Mouse (Mus musculus) cerebellum, postnatal 14 days (tissue): ENCODE results near the gene Cyb5r2.

ENCODE experiments used
- DNase-seq, 2 experiments: peaks; one replicate each; pipeline ENCODE4 v3.0.0; 2021; ENCODE audit warnings: mixed read lengths in 2 of 2

Cyb5r2 gene

DNA sequence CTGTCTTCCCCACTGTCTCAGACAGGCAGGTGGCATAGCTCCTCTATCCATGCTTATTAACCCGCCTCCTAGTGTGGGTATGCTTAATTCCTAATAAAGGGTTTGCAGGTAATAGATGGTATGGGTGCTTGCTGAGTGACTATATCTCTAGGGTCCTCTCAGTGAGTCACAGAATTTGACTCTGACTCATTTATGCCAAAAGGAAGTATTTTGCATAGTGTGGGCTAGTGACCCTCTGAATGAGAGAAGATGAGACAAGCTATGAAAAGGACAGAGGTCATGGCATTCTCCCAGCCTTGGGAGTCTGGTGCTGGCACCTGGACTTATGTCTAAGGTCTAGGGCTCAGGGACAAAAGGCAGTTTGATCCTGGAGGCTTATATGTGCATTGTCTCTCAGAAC, 37.1 kb downstream of the Cyb5r2 start:
- no peak for DNase-seq

DNA sequence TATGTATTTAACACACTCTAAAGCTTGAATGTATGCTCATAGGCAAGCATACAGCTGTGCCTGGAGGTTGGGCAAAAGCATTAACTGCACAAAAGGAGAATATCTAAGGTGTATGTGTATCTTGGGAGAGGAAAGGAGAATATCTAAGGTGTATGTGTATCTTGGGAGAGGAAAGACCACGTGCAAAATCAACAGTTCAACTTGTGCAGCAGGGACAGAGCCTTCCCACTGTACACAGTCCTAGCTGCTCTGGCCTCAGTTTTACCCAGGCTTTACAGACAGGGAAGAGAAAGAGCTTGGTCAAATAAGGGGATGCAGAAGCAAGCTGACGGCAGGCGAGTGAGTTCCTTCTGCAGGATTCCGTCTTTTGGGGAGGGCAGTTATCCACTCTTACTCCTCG, 43.8 kb downstream of the Cyb5r2 start:
- DNase-seq = no peak

DNA sequence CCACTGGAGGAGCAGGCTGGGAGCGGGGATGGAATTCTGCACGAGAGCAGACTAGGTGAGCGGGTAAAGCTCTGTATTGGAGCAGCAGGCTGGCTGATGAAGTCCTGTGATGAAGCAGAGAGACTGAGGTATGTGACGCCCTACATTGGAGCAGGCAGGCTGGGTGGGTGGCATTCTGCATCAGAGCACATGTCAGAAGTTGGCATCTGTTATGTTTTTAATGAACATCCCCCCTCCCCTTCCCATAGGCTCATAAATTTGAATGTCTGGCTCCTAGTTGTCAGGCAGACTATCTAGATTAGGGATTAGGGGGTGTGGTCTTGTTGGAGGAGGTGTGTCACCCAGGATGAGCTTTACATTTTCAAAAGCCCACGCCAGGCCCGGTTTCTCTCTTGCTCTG, 45.1 kb downstream of the Cyb5r2 start:
- DNase-seq = no peak

DNA sequence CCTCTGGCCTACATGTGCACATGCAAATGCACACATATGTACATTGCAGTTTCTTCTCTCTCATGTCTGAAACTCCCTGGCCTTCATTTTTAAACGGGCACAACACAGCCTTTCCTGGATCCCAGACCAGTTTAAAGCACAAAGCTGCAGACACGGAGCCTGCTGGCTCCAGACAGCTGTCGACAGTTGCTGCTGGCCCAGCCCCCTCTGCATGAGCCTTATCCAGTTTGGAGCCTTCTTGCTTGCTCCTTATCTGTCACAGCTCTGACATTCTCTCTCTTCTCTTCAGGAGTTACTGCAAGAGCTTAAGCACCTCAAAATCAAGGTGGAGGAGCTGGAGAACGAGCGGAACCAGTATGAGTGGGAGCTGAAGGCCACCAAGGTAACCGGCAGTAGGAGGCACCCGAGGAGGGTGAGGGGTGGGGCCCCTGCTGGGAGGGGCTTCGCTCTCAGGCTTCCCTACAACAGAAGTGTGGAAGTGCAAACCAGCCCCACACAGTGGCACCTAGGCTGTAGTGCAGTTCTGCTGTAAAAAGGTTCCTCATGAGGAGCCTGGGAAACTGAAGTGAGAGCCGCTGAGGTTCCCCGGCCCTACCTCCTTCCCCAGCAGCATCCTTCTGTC, 49.2 kb downstream of the Cyb5r2 start:
- DNase-seq = peak; percentile 43 to 58

DNA sequence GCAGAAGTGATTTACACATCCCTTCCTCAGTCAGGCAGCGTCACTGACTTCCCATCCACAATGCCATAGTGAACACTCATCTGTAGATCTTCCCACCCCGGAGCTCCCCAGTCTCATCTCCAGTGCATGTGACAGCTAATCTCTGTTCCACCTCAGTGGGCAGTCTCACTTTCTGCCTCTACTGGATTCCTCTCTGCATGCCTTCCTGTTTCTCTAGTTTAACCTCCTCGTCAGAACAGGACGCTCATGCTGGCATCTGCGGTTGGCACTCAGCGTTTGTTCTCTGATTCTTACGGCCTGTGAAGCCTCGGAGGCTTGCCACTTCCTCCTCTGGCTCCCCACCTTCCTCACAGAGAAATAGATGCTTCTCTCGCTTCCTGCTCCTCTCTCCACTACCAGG, 50.2 kb downstream of the Cyb5r2 start:
- DNase-seq = no peak

DNA sequence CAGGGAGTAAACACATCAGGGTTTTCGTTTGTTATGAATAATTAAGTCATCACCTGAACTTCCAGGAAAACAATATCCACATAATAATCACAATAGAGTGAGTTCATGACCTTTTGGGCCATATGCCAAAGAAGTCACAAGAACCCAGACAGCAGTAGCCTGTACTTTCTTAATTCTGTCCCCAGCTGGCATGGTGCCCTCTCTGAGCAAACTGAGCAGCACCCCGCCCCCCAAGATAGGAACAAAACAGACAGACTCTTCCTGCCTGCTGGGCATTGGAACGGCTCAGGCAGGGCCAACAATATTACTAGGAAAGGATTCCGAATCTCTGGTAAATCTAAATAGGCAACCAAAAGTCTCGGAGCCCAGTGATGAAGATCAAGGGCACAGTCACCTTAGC, 51.9 kb downstream of the Cyb5r2 start:
- peak; percentile 18 to 26 for DNase-seq

DNA sequence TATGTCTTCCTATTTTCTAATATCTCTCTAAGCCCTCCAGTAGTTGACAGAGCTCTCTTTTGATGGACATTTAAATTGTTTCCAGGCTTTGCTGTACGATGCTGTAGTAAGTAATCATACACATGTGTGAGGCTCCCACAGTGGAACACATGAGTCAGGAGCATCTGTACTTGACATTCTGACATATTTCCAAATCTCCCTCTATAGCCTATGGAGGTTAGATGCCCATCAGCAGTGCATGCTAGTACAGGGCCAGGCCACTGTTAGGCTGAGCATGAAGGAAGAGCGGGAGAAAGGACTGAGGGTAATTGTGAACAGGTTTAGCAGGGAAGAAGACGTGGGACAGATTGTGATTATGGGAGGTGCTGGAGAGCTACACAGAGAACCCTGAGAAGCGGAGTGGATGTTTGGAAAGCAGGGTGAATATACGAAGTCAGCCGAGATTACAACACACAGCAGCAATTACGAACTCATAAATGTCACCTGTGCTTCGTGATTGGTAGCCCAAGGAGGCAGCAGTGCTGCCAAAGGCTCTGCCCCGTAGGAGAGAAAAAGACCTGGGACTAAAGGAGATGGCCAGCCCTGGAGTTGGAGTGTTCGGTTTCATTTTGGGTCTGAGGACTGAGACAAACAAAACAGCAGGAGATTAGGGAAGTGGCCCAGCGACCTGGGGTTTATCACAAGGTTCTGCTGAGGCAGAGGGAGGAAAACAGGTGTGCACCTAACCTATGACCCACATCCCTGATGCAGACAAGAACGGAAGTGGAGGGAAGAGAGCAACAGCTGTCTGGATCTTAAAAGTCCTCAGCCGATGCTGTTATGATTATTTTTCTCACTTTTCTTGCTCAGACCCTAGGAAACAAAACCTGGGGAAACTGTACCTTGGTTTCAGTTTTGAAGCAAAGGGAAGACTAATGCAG, 55.1 kb downstream of the Cyb5r2 start:
- DNase-seq = no peak

DNA sequence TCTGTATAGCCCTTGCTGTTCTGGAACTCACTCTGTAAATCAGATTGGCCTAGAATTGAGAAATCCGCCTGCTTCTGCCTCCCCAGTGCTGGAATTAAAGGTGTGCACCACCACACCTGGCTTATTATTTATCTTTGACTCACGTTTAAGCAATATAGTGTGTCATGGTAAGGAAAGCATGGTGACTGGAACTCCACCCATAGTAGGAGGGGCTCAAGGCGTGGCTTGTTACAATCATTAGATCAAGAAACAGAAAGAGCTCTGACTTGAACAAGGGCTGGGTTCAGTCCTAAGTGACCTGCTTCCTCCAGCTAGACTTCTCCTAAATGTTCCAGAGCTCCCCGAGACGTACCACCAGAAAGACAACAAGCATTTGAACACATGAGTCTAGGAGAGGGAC, 57.2 kb downstream of the Cyb5r2 start:
- DNase-seq = no peak

DNA sequence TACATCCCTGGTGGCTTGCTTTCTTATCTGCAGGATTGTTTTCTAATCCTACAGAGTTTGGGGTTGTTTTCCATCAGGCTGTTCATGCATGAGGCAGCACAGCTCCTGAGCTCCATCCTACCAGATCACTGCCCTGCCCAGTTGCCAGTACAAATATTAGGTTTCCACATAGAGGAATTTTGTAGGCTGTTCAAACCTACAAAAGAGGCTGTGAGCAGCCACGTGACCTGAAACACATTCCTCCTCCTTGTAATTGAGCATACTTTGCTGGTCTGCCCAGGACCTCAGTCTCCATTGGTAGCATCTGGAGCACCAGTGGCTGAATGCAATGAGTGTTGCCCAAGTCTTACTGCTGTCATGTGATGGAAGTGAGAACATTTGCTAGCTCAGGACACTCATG, 57.9 kb downstream of the Cyb5r2 start:
- no peak for DNase-seq
